Mouse (Mus musculus) small intestine, adult 2 months (tissue): Measurements from ENCODE around the gene Tmbim4. TPM values are rescaled to one million over a fixed set of nuclear protein-coding genes. Genes with fewer than 3 reads are reported as not detected.

Experiments
- H3K27ac ChIP-seq: fragments of 200-500 bp; 2 replicates; pipeline ENCODE4 v1.5.1; 2012; ENCODE audit warnings: low read depth, low read length, control low read depth, inconsistent platforms; ENCODE audit not compliant: insufficient read depth
- H3K27me3 ChIP-seq: fragments of 200-500 bp; 2 replicates; pipeline ENCODE4 v1.6.1; 2012; ENCODE audit warnings: mild to moderate bottlenecking, moderate library complexity, low read length, inconsistent platforms; ENCODE audit not compliant: control insufficient read depth, insufficient read depth
- H3K36me3 ChIP-seq: fragments of 200-500 bp; 2 replicates; pipeline ENCODE4 v1.6.1; 2012; ENCODE audit warnings: mild to moderate bottlenecking, low read length, control low read depth, inconsistent platforms; ENCODE audit not compliant: control insufficient read depth, insufficient read depth
- H3K4me1 ChIP-seq: fragments of 200-500 bp; 2 replicates; pipeline ENCODE4 v1.6.1; 2012; ENCODE audit warnings: low read length, inconsistent platforms, mixed read lengths; ENCODE audit not compliant: control insufficient read depth, insufficient read depth, insufficient read length
- H3K4me3 ChIP-seq: fragments of 200-500 bp; 2 replicates; pipeline ENCODE4 v1.5.1; 2012; ENCODE audit warnings: low read depth, mild to moderate bottlenecking, control low read depth, inconsistent platforms, low read length, moderate library complexity
- CTCF ChIP-seq: fragments of 200-500 bp; IDR thresholded peaks from 2 replicates; pipeline ENCODE4 v1.5.1; 2012; ENCODE audit warnings: low read depth, mild to moderate bottlenecking, control low read depth, inconsistent platforms, low read length, moderate library complexity, mixed read lengths; ENCODE audit not compliant: insufficient replicate concordance, insufficient read length; ENCODE audit errors: extremely low read depth
- POLR2A ChIP-seq: fragments of 200-500 bp; IDR thresholded peaks from 2 replicates; pipeline ENCODE4 v1.6.1; 2012; ENCODE audit warnings: low read depth, mild to moderate bottlenecking, control low read depth, inconsistent platforms, low read length, moderate library complexity
- WGBS: fragments of 180-500 bp; shearing (Covaris S2); methylation state at CpG from one replicate; pipeline ENCODE4 v1.1.7; 2018; 5-methylcytosine and 5-hydroxymethylcytosine counted together
- polyA plus RNA-seq: library from polyadenylated mRNA; depleted of rRNA; stranded (reverse); fragments of >200 nt; gene quantifications from 2 replicates; pipeline ENCODE4 v1.2.3, GENCODE M21; 2012

Gene Tmbim4
- polyA plus RNA-seq, 1 experiment: 329 TPM

DNA sequence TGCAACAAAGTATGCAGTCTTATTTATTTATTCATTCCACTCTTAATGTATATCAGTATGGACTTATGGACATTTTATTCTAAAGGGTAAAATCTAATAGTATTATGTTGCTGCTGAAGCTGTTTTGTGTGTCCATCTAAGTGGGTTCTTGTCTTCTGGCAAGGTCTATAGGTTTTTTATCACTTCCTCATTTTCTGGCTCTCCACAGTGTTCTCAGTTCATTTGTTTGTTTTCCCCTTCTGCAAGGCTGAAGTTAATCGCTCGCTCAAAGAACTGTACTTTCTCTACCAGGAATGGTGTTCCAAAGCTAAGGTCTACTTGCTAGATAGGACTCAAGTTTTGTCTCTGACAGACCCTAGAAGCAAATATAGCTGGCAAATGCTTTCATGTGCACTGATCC, 18.0 kb upstream of the Tmbim4 start:
- TF ChIP-seq POLR2A: no peak
- no peak for TF ChIP-seq CTCF
- H3K4me3 ChIP-seq: no peak overlapping the region
- no peaks in the 10 kb centered on the region for H3K4me1 ChIP-seq
- H3K27ac ChIP-seq: no peak overlapping the region
- H3K27me3 ChIP-seq: no peaks in the 10 kb centered on the region
- no peaks in the 10 kb centered on the region for H3K36me3 ChIP-seq
- WGBS: 61% methylated on average over 2 of the region's 2 CpGs

DNA sequence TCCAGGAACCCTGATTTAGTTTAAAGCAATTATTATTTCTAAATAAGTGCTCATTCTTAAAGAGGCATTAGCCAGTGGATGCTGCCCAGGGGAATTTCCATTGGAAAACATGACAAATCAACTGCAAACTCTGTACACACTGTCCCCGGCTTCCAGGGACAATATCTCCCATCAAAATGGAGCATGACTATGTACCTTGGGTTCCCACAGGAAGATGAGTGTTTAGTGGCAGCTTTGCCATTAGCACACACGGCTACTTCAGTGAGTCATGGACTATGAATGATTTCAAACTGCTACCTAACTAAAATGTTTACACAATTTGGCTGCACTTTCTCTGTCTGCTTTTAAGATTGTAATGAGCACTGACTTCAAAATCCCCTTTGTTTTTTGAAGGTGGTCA, 12.9 kb upstream of the Tmbim4 start:
- H3K4me1 ChIP-seq: no peaks in the 10 kb centered on the region; the same call in 1 of the 2 replicates
- TF ChIP-seq POLR2A (no peak), CTCF (no peak)
- no peak overlapping the region for H3K27ac ChIP-seq
- H3K36me3 ChIP-seq: no peaks in the 10 kb centered on the region
- 48% methylated on average over 2 of the region's 2 CpGs for WGBS
- no peak overlapping the region for H3K4me3 ChIP-seq
- H3K27me3 ChIP-seq: no peaks in the 10 kb centered on the region; the same call in 1 of the 2 replicates

DNA sequence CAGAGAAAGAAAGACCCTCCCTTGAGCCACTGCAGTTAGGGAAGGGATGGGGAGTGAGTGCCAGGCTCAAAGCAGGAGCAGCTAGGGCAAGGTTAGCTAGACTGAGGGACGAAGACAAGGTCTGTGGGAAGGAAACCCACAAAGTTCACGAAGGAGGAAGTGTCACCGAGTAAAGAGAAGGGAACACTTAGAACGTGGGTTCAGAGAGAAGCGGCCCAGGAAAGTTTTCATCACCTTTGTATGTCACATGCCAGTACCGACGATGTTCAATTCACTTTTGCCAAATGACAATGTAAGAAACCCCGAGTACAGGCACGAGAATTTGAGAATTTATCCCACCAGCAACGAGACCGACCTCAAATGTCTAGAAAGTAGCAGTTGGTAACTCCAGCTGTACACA, 12.1 kb upstream of the Tmbim4 start:
- no peaks in the 10 kb centered on the region for H3K36me3 ChIP-seq
- H3K27me3 ChIP-seq: no peaks in the 10 kb centered on the region; the same call in 1 of the 2 replicates
- no peak overlapping the region for H3K27ac ChIP-seq
- 61% methylated on average over 11 of the region's 11 CpGs for WGBS
- TF ChIP-seq POLR2A (no peak), CTCF (no peak)
- H3K4me3 ChIP-seq: no peak overlapping the region
- H3K4me1 ChIP-seq: no peaks in the 10 kb centered on the region; the same call in 1 of the 2 replicates

DNA sequence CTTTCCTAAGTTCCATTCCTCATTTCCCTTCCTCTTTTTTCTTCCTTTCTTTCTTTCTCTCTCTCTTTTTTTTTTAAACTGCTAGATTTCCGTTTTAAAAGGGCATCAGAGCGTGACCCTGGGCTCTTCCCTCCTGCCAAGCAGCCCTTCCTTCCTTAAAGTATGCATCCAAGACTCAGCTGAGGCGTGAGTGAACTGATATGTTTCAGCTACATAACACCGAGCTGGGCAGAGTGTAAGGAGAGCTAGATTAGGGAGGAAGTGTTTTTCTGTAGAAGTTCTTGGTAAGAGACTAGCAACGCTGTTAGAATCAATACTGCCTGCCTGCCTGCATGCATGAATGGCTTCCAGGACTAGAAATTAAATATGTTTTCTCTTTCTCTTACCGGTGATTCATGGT, 11.6 kb upstream of the Tmbim4 start:
- Histone ChIP-seq H3K27me3 (no peaks in the 10 kb centered on the region; the same call in 1 of the 2 replicates), H3K27ac (no peak overlapping the region), H3K4me1 (no peaks in the 10 kb centered on the region; the same call in 1 of the 2 replicates), H3K36me3 (no peaks in the 10 kb centered on the region), H3K4me3 (no peak overlapping the region)
- 39% methylated on average over 6 of the region's 6 CpGs for WGBS
- TF ChIP-seq POLR2A (no peak), CTCF (no peak)

DNA sequence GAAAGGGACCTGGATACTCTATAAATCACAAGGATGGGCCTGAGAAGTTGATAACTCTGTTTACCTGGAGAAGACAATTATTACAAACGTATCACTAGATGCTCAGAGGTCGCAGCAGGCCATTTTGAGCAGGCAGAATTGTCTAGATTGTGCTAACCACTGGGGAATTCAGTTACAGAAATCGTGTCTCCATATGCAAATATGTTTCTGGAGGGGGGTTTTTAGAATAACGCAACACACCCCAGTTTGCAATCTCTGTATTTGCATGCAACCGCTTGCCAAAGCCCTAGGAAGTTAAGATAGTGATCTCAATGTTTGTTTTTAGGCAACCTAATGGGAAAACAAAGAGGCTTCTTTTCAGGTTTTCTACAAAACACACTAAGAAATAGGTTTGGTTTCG, 10.2 kb upstream of the Tmbim4 start:
- Histone ChIP-seq H3K36me3 (no peaks in the 10 kb centered on the region), H3K27me3 (no peaks in the 10 kb centered on the region; the same call in 1 of the 2 replicates), H3K27ac (no peak overlapping the region), H3K4me3 (no peak overlapping the region), H3K4me1 (no peaks in the 10 kb centered on the region; the same call in 1 of the 2 replicates)
- TF ChIP-seq POLR2A (no peak), CTCF (no peak)
- 72% methylated on average over 6 of the region's 6 CpGs for WGBS

DNA sequence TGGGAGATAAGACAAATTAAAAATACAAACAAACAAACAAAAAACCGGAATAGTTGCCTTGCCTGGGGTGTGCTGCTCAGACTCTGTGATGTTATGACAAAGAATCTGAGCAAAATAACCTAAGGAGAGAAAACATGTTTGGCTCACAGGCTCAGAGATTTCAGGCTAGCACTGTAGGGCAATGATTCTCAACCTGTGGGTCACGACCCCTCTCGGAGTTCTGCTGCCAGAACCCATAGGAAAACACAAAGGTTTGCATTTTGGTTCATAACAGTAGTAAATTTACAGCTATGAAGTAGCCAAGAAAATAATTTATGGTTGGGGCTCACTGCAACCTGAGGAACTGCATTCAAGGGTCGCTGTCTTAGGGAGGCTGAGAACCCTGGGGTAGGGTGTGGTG, 9.1 kb upstream of the Tmbim4 start:
- no peak for TF ChIP-seq CTCF
- TF ChIP-seq POLR2A: no peak
- Histone ChIP-seq H3K27me3 (no peaks in the 10 kb centered on the region; the same call in 1 of the 2 replicates), H3K36me3 (no peaks in the 10 kb centered on the region), H3K27ac (no peak overlapping the region), H3K4me1 (no peaks in the 10 kb centered on the region; the same call in 1 of the 2 replicates), H3K4me3 (no peak overlapping the region)
- 83% methylated on average over 4 of the region's 4 CpGs for WGBS

DNA sequence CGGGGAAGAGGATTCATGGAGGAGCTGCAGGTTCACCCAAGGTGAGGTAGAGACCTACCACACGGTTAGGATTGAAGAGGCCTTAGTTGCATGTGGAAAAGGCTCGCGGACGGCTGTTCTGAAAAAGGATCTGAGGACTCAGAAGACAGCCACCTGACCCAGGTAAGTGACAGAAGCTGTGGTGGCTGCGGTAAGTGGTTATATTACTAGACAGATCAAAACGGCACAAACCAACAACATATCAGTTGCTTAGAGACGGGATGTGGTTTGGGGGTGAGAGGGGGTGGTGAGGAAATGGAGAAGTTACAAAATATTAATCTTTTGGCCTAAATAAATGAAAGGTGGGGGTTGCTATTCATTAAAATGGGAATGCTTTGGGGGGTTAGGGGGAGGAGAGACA, 8.1 kb upstream of the Tmbim4 start:
- no peaks in the 10 kb centered on the region; the same call in 1 of the 2 replicates for H3K4me1 ChIP-seq
- H3K27ac ChIP-seq: no peak overlapping the region
- no peaks in the 10 kb centered on the region; the same call in 1 of the 2 replicates for H3K27me3 ChIP-seq
- 82% methylated on average over 8 of the region's 8 CpGs for WGBS
- no peak overlapping the region for H3K4me3 ChIP-seq
- TF ChIP-seq CTCF (no peak), POLR2A (no peak)
- H3K36me3 ChIP-seq: no peaks in the 10 kb centered on the region

DNA sequence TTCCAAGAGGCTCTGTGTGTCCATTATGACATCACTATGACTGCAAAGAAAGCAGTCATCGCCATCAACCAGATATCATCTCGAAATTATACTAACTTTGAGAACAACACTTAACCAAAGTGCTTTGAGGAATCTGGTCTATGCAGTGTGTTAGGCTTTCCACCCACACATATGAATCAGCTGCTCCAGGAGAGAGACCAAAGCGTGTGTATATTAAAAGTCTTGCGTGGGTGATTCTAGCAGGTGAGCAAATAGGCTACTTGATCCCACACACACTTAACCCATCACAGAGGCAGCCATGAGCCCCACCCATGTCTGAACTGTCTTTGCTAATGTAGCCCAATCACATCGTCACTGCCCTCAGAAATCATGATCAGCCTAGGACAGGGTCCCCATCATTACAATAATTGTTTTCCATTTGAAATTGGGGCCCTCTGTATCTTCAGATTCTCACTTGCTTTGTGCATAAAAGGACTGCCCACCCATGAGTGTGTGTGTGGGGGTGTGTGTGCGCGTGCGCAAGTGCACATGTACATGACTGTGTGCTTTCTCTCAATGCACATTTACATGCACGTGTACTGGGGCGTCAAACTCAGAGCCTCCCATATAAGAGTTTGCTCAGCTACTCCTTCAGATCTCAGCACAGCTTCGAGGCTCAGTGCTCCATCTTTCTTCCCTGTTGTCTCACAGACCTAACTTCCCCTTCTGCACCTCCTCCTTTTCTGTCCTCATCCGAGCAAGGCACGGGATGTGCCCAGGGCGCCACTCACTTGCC, 4.1 kb upstream of the Tmbim4 start:
- TF ChIP-seq POLR2A: no peak
- Histone ChIP-seq H3K27ac (no peak overlapping the region), H3K27me3 (no peaks in the 10 kb centered on the region; the same call in 1 of the 2 replicates), H3K4me3 (no peak overlapping the region), H3K36me3 (no peaks in the 10 kb centered on the region), H3K4me1 (no peaks in the 10 kb centered on the region)
- 66% methylated on average over 14 of the region's 14 CpGs for WGBS
